Mouse (Mus musculus) stomach, postnatal 0 days (tissue): ENCODE results near the gene Tshz2.

Source experiments
- CTCF ChIP-seq: IDR thresholded peaks from 2 replicates; pipeline ENCODE4 v1.5.1; 2016; ENCODE audit warnings: antibody characterized with exemption, low read depth, mild to moderate bottlenecking, moderate library complexity
- EP300 ChIP-seq: optimal IDR thresholded peaks from 2 replicates; pipeline ENCODE3; 2016; ENCODE audit warnings: antibody characterized with exemption

DNA sequence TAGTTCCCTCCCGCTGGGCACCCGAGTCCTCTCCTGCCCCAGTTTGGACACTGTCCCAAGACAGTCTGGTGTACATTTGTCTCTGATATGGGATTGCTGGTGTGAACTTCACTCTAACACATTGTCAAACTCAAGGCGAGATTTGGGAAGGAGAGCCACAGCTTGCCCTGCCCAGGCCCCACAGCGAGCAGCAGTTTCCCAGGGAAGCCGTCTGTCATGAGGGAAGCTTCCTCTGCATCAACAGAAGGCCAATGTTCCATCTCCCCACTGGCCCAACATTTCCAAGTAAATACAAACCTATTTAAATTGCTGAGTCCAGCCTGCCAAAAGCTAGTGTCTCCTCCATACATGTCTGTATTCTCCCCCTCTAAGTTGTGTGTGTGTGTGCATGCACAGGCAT, 218.8 kb downstream of the Tshz2 start:
- TF ChIP-seq CTCF, result no peak
- no peak for TF ChIP-seq EP300
